Mouse (Mus musculus): ENCODE measurements around the gene Acbd6.

DNA sequence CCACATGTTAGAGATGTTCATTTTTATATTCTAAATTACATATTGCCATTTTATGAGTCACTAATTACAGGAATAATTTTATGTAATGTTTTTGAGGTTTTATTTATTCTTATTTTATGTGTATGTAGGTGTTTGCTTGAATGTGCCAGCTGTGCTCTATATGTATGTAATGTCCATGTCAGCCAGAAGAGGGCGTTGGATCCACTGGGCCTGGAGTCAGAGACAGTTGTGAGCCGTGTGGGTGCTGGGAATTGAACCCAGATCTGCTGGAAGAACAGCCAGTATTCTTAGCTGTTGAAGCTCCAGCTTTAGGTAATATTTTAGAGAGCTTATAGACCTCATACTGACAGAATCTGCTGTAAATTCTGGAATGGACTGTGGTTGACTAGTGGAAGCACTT lies 56.5 kb downstream of the Acbd6 start:
- TF ChIP-seq USF1 (IDR thresholded peaks at IDR 0.05; ENCODE audit: low read depth, low read length): no peak
- no peak for TF ChIP-seq POLR2A (IDR thresholded peaks at IDR 0.05; ENCODE audit: control insufficient read depth in 1 of 2, insufficient read depth in 1 of 2, low read depth in 1 of 2, low read length in 2 of 2, poor library complexity in 1 of 2)
- no peak for TF ChIP-seq MXI1 (IDR thresholded peaks at IDR 0.05; ENCODE audit: low read depth, low read length)
- no peak for TF ChIP-seq KAT2A (conservative IDR thresholded peaks at IDR 0.05; ENCODE audit: low read depth, low read length)
- TF ChIP-seq JUND (IDR thresholded peaks at IDR 0.05; ENCODE audit: low read depth, low read length): no peak
- TF ChIP-seq ZMIZ1 (IDR thresholded peaks at IDR 0.05; ENCODE audit: low read depth, low read length): no peak
- TF ChIP-seq HCFC1 (IDR thresholded peaks at IDR 0.05; ENCODE audit: low read depth, low read length): no peak
- no peak for TF ChIP-seq MAZ (IDR thresholded peaks at IDR 0.05; ENCODE audit: low read depth, low read length)
